Mouse (Mus musculus) liver, embryonic 13.5 days (tissue): Measurements from ENCODE around the gene Olfr1040. TPM values are rescaled to one million over a fixed set of nuclear protein-coding genes. Genes with fewer than 3 reads are reported as not detected.
"Not testable (repeated sequence)": the region's sequence is repeated elsewhere in the genome, so short reads cannot be mapped to it uniquely, and the experiment has no call there.

Experiments used
- ATAC-seq: fragments of 200-750 bp; cut with Nextera tagmentation; 2 replicates; pipeline ENCODE4 v1.8.0; 2017; ENCODE audit warnings: low read depth, mild to moderate bottlenecking, moderate number of reproducible peaks, moderate library complexity
- DNase-seq: peaks from one replicate; pipeline ENCODE4 v3.0.0; 2022
- H3K27ac ChIP-seq: fragments of 300-500 bp; sonication (generic); 2 replicates; pipeline ENCODE4 v1.5.1; 2015; ENCODE audit warnings: moderate library complexity, mild to moderate bottlenecking, inconsistent platforms
- H3K27me3 ChIP-seq: fragments of 300-500 bp; sonication (generic); 2 replicates; pipeline ENCODE4 v1.6.1; 2015; ENCODE audit warnings: mild to moderate bottlenecking, inconsistent platforms
- H3K36me3 ChIP-seq: fragments of 300-500 bp; sonication (generic); 2 replicates; pipeline ENCODE4 v1.6.1; 2015; ENCODE audit warnings: mild to moderate bottlenecking, inconsistent platforms
- H3K4me1 ChIP-seq: fragments of 300-500 bp; sonication (generic); replicated peaks from 2 replicates; pipeline ENCODE4 v1.6.1; 2015; ENCODE audit warnings: inconsistent platforms
- H3K4me2 ChIP-seq: fragments of 300-500 bp; sonication (generic); 2 replicates; pipeline ENCODE4 v1.6.1; 2015; ENCODE audit warnings: inconsistent platforms, mild to moderate bottlenecking, moderate library complexity
- H3K4me3 ChIP-seq: fragments of 300-500 bp; sonication (generic); replicated peaks from 2 replicates; pipeline ENCODE4 v1.5.1; 2015; ENCODE audit warnings: mild to moderate bottlenecking, inconsistent platforms
- H3K9ac ChIP-seq: fragments of 300-500 bp; sonication (generic); 2 replicates; pipeline ENCODE4 v1.6.1; 2015; ENCODE audit warnings: mild to moderate bottlenecking, inconsistent platforms
- H3K9me3 ChIP-seq: fragments of 300-500 bp; sonication (generic); replicated peaks from 2 replicates; pipeline ENCODE4 v1.6.1; 2016; ENCODE audit warnings: inconsistent platforms
- WGBS: fragments of 180-500 bp; shearing (Covaris S2); methylation state at CpG from one replicate; pipeline ENCODE4 v1.1.7; 2015; ENCODE audit not compliant: insufficient replicate concordance; 5-methylcytosine and 5-hydroxymethylcytosine counted together
- polyA plus RNA-seq: library from polyadenylated mRNA; unstranded; fragments of >200 nt; fragmentation: Nextera tagmentation; extraction: Ambion mirVana; gene quantifications from 2 replicates; pipeline ENCODE4 v1.2.1, GENCODE M21; 2015

Olfr1040 gene
- polyA plus RNA-seq = not detected in 2 replicates

DNA sequence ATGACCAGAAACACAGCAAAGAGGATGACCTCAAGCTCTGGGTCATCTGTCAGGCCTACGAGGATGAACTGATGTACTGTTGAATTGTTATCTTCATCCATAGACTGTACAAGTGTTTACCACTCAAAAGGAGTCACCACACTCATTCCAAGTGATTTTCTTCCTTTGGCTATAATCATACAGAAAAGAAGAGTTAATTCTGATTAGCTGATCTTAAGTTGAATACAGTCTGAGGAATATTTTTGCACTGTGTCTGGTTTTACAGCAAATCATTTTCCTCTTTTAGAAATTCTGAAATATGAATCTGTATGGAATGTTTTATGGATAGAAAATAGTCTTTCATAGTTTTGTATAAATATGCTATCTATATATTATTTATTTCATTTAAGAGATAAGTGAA lies at the start of gene Olfr1040:
Gene Olfr1040, minus strand, starts transcription at position 101 of the 400 bp plus-strand sequence.
- WGBS = 63% methylated on average over 1 of the region's 1 CpGs
- no peaks in the 10 kb centered on the region for H3K9me3 ChIP-seq

DNA sequence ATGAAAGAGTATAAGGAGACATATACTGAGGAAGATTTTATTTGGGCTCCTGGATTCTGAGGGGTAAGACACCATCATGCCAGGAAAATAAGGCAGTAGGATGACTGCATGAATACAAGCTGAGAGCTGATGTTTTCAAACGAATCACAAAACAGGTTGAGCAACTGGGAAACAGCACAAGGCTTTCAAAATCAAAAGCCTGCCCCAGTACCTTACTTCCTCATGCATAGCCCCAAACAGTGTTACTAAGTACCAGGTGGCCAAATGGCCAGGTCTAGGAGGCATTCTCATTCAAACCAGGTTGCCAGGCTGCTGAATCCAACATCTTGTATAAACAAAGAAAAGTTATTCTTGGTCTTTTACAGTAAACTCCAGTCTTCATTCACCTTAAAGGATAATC lies 49.3 kb upstream of the Olfr1040 start:
- H3K4me3 ChIP-seq = no peak overlapping the region
- no peaks in the 10 kb centered on the region for H3K27me3 ChIP-seq
- 18% methylated on average over 1 of the region's 1 CpGs for WGBS
- ATAC-seq = no peak
- H3K9ac ChIP-seq = no peak overlapping the region
- H3K4me1 ChIP-seq = no peaks in the 10 kb centered on the region
- H3K9me3 ChIP-seq = no peaks in the 10 kb centered on the region
- H3K27ac ChIP-seq = no peak overlapping the region
- no peak overlapping the region for H3K4me2 ChIP-seq
- DNase-seq = no peak
- H3K36me3 ChIP-seq = no peaks in the 10 kb centered on the region

More for the DNA sequence above, at the start of gene Olfr1040:
- DNase-seq (no peak), ATAC-seq (no peak)
- Histone ChIP-seq H3K4me3 (no peak within 1 kb of the TSS), H3K4me1 (no peaks in the 10 kb centered on the region), H3K4me2 (no peak within 1 kb of the TSS), H3K27ac (no peak within 1 kb of the TSS), H3K36me3 (no peaks in the 10 kb centered on the region), H3K9ac (no peak within 1 kb of the TSS), H3K27me3 (no peaks in the 10 kb centered on the region)

DNA sequence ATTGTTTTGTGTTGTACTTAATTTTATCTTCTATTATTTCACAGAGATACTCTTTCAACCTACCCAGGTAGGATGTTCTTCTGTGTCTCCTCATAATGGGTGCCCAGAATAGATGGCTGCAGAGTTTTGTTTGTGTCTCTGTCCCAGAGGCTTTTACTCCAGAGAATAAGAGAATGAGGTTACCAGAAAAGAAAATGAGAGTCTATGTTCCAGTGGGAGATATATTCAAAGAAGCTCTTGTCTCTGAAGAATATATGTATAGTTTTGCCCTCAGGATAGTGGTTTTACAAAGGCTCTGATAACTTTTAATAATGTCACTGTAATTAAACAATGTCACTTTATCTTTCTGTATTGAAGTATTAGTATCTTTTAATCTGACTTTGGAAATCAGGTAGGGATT lies 39.1 kb upstream of the Olfr1040 start, which contains the start of gene Olfr52:
Gene Olfr52, minus strand, starts transcription at position 101 of the 400 bp plus-strand sequence.
- H3K9ac ChIP-seq = no peak within 1 kb of the TSS
- DNase-seq (no peak), ATAC-seq (no peak)
- no peaks in the 10 kb centered on the region for H3K9me3 ChIP-seq
- no peaks in the 10 kb centered on the region for H3K36me3 ChIP-seq
- H3K4me1 ChIP-seq = no peaks in the 10 kb centered on the region
- no peaks in the 10 kb centered on the region for H3K27me3 ChIP-seq
- no peak within 1 kb of the TSS for H3K27ac ChIP-seq
- H3K4me3 ChIP-seq = no peak within 1 kb of the TSS
- H3K4me2 ChIP-seq = no peak within 1 kb of the TSS

DNA sequence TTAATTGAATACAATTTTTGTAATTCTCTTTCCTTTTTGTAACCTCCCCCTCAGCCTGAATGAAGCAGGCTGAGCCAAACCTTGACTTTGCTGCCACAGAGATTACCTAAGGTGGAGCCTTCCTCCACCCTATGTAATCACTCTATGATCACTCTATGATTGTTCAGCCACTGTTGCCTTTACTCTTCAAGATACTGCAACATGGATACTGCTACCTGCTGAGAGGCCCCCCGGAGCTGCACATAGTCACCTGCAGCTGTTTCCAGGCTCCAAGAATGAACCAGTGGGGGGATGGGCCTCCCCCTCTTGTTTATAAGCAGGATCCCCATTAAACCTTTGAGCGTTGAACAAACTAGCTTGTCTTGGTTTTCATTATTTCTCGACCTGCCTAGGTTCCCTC lies 33.4 kb upstream of the Olfr1040 start:
- no peak for ATAC-seq
- WGBS = 61% methylated on average over 3 of the region's 3 CpGs
- no peaks in the 10 kb centered on the region for H3K9me3 ChIP-seq
- no peak overlapping the region for H3K4me3 ChIP-seq
- no peaks in the 10 kb centered on the region for H3K4me1 ChIP-seq
- H3K4me2 ChIP-seq = no peak overlapping the region
- H3K27me3 ChIP-seq = no peaks in the 10 kb centered on the region
- no peaks in the 10 kb centered on the region for H3K36me3 ChIP-seq
- no peak overlapping the region for H3K27ac ChIP-seq
- DNase-seq = no peak
- no peak overlapping the region for H3K9ac ChIP-seq

DNA sequence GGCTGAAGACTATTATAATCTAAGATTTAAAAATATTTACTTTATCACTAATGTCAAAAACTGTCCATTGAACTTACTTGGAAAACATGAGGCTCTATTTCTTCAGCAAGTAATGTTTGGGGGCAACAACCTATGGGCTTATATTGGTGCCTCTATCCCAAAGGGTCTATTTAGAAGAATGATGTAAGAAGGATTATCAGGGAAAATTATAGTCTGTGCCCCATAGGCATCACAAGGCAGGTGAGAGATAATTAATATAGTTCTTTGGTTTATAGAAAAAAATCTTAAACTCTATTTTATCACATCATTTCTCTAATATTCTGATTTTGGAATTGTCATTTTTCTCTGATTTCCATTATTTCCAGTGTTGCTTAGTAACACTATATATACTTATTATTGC lies 31.2 kb upstream of the Olfr1040 start, which contains the start of gene Olfr1044:
Gene Olfr1044, minus strand, starts transcription at position 101 of the 400 bp plus-strand sequence.
- Histone ChIP-seq H3K9me3 (no peaks in the 10 kb centered on the region), H3K27ac (no peak within 1 kb of the TSS), H3K36me3 (no peaks in the 10 kb centered on the region), H3K27me3 (no peaks in the 10 kb centered on the region), H3K4me1 (no peaks in the 10 kb centered on the region), H3K4me3 (no peak within 1 kb of the TSS), H3K4me2 (no peak within 1 kb of the TSS), H3K9ac (no peak within 1 kb of the TSS)
- DNase-seq (no peak), ATAC-seq (no peak)

DNA sequence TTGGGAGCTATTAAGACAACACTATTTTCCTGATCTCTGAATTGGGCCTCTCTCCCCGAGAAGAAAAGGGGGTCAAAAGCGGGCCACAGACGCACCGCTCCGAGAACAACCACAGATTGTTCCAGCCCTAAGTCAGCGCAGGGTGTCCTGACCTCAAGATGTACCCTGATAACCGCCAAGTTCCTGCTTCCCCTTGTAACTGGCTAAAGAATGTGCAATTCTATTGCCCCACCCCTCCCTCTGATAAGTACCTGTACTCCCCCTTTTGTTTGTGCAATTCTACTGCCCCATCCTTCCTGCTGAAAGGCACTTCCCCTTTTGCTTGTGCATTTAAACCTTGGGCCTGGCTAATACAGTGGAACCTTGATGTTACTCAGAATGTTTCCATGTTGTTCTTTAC lies 28.9 kb upstream of the Olfr1040 start:
- not testable (repeated sequence) for DNase-seq

DNA sequence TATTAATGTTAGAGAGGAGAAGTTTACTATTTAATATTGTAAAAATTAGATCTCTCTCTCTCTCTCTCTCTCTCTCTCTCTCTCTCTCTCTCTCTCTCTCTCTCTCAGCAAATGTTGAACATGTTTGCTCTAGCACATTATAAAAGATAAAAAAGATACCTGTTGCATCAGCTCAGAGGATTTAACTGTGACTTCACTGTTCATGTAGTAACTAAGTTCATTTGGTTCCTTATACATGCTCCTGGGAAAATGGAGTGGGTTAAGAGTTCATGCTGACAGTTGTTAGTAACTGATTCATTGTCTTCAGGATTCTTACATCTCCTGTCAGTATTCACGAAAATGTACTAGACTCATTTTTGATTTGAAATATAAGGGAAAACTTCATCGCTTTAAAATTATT lies 20.9 kb upstream of the Olfr1040 start, which contains the start of gene Olfr1043:
Gene Olfr1043, minus strand, starts transcription at position 101 of the 400 bp plus-strand sequence.
- Histone ChIP-seq H3K4me3 (no peak within 1 kb of the TSS), H3K27me3 (no peaks in the 10 kb centered on the region), H3K9me3 (no peaks in the 10 kb centered on the region), H3K27ac (no peak within 1 kb of the TSS), H3K4me1 (no peaks in the 10 kb centered on the region), H3K4me2 (no peak within 1 kb of the TSS), H3K36me3 (no peaks in the 10 kb centered on the region), H3K9ac (no peak within 1 kb of the TSS)
- no peak for DNase-seq
- no peak for ATAC-seq
- 76% methylated on average over 2 of the region's 2 CpGs for WGBS

More for the DNA sequence above, 28.9 kb upstream of the Olfr1040 start:
- H3K9me3 ChIP-seq, H3K9ac ChIP-seq, H3K4me3 ChIP-seq, H3K4me1 ChIP-seq, H3K36me3 ChIP-seq, H3K27ac ChIP-seq, ATAC-seq, H3K4me2 ChIP-seq, H3K27me3 ChIP-seq: not testable (repeated sequence)
- WGBS = 56% methylated on average over 7 of the region's 7 CpGs

DNA sequence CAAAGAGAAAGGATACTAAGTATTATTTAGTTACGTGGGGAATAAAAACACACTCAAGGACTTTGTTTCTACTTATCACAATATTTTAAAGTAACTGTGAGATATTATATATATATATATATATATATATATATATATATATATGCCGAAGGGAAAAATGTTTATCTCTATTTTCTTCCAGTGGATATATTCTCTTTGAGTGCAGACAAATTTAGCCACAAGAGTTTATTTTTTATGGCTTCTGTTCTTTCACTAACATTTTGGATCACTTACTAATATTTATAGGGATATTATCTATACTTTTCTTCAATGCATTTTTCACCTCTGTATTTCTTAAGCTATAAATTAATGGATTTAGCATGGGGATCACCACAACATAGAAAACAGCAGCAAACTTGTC lies 15.2 kb upstream of the Olfr1040 start, which contains the start of gene Olfr1042:
Gene Olfr1042, minus strand, starts transcription at position 101 of the 400 bp plus-strand sequence.
- Histone ChIP-seq H3K36me3 (no peaks in the 10 kb centered on the region), H3K27ac (no peak within 1 kb of the TSS), H3K4me2 (no peak within 1 kb of the TSS), H3K27me3 (no peaks in the 10 kb centered on the region), H3K4me1 (no peaks in the 10 kb centered on the region), H3K4me3 (no peak within 1 kb of the TSS), H3K9ac (no peak within 1 kb of the TSS), H3K9me3 (no peaks in the 10 kb centered on the region)
- no peak for DNase-seq
- ATAC-seq = no peak
- 57% methylated on average over 2 of the region's 2 CpGs for WGBS

DNA sequence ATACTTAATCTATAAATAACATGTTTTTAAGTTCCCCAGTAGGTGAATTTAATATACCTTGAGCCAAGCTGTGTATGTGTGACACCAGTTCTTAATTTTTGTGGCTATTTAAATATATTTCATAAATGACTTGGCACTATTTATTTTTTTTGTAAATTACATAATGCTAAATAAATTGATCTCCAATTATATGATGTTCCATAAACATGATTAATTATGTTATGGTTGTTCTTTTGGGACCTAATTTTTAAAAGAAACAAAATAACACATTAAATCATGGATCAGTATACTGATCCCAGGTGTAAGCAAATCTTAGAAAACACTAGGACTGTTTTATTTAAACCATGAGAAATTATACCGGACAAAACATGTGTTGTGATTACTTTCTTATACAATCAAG lies 10.7 kb downstream of the Olfr1040 start, which contains the start of gene Olfr1039:
Gene Olfr1039, minus strand, starts transcription at position 101 of the 400 bp plus-strand sequence.
- no peak within 1 kb of the TSS for H3K27ac ChIP-seq
- no peak within 1 kb of the TSS for H3K9ac ChIP-seq
- ATAC-seq (no peak), DNase-seq (no peak)
- H3K36me3 ChIP-seq = no peaks in the 10 kb centered on the region
- no peaks in the 10 kb centered on the region for H3K4me1 ChIP-seq
- no peak within 1 kb of the TSS for H3K4me2 ChIP-seq
- H3K4me3 ChIP-seq = no peak within 1 kb of the TSS
- WGBS = 76% methylated on average over 1 of the region's 1 CpGs
- H3K9me3 ChIP-seq = no peaks in the 10 kb centered on the region
- H3K27me3 ChIP-seq = no peaks in the 10 kb centered on the region

Other genes starting within 250 kb of the Olfr1040 start
- not detected in 2 replicates for gene Olfr1024, start 241.7 kb downstream of the Olfr1040 start, polyA plus RNA-seq
- not detected in 2 replicates for gene Olfr1025-ps1, start 231.5 kb downstream of the Olfr1040 start, polyA plus RNA-seq
- gene Olfr1026, start 225.2 kb downstream of the Olfr1040 start, polyA plus RNA-seq = not detected in 2 replicates
- gene Olfr1028, start 196.3 kb downstream of the Olfr1040 start, polyA plus RNA-seq = not detected in 2 replicates
- not detected in 2 replicates for gene Olfr1029, start 172.8 kb downstream of the Olfr1040 start, polyA plus RNA-seq
- not detected in 2 replicates for gene Olfr1030, start 167.5 kb downstream of the Olfr1040 start, polyA plus RNA-seq
- not detected in 2 replicates for gene Olfr1031, start 156.4 kb downstream of the Olfr1040 start, polyA plus RNA-seq
- gene Olfr1032, start 141.2 kb downstream of the Olfr1040 start, polyA plus RNA-seq = not detected in 2 replicates
- gene Olfr1033, start 126.1 kb downstream of the Olfr1040 start, polyA plus RNA-seq = 0.16 and 0.41 TPM in 2 replicates
- gene Olfr1034, start 100.9 kb downstream of the Olfr1040 start, polyA plus RNA-seq = not detected in 2 replicates
- not detected in 2 replicates for gene Olfr1036, start 72.7 kb downstream of the Olfr1040 start, polyA plus RNA-seq
- gene Olfr1037, start 59.3 kb downstream of the Olfr1040 start, polyA plus RNA-seq = not detected in 2 replicates
- gene Olfr1039, start 10.8 kb downstream of the Olfr1040 start, polyA plus RNA-seq = not detected in 2 replicates
- not detected in 2 replicates for gene Olfr1042, start 15.1 kb upstream of the Olfr1040 start, polyA plus RNA-seq
- gene Olfr1043, start 20.8 kb upstream of the Olfr1040 start, polyA plus RNA-seq = not detected in 2 replicates
- gene Olfr1044, start 31.1 kb upstream of the Olfr1040 start, polyA plus RNA-seq = not detected in 2 replicates
- not detected in 2 replicates for gene Olfr52, start 39.0 kb upstream of the Olfr1040 start, polyA plus RNA-seq
- not detected in 2 replicates for gene Olfr1045, start 56.3 kb upstream of the Olfr1040 start, polyA plus RNA-seq
- not detected in 2 replicates for gene Olfr1046, start 72.6 kb upstream of the Olfr1040 start, polyA plus RNA-seq
- not detected in 2 replicates for gene Olfr1047, start 84.7 kb upstream of the Olfr1040 start, polyA plus RNA-seq
- not detected in 2 replicates for gene Olfr1048, start 93.6 kb upstream of the Olfr1040 start, polyA plus RNA-seq
- not detected in 2 replicates for gene Olfr1049, start 111.6 kb upstream of the Olfr1040 start, polyA plus RNA-seq
- gene Olfr1051, start 132.4 kb upstream of the Olfr1040 start, polyA plus RNA-seq = not detected in 2 replicates
- not detected in 2 replicates for gene Olfr1052, start 145.7 kb upstream of the Olfr1040 start, polyA plus RNA-seq
- gene Olfr1053, start 168.6 kb upstream of the Olfr1040 start, polyA plus RNA-seq = not detected in 2 replicates
- gene Olfr1054, start 188.7 kb upstream of the Olfr1040 start, polyA plus RNA-seq = not detected in 2 replicates
- not detected in 2 replicates for gene Olfr1055, start 203.6 kb upstream of the Olfr1040 start, polyA plus RNA-seq
- not detected in 2 replicates for gene Olfr1056, start 215.7 kb upstream of the Olfr1040 start, polyA plus RNA-seq
- not detected in 2 replicates for gene Olfr1057, start 231.7 kb upstream of the Olfr1040 start, polyA plus RNA-seq
- gene Olfr1058, start 241.8 kb upstream of the Olfr1040 start, polyA plus RNA-seq = not detected in 2 replicates